Mouse (Mus musculus): ENCODE results near the gene Twsg1.
A peak's percentile ranks its signal among the peaks of the same experiment; 100 is the strongest.

DNA sequence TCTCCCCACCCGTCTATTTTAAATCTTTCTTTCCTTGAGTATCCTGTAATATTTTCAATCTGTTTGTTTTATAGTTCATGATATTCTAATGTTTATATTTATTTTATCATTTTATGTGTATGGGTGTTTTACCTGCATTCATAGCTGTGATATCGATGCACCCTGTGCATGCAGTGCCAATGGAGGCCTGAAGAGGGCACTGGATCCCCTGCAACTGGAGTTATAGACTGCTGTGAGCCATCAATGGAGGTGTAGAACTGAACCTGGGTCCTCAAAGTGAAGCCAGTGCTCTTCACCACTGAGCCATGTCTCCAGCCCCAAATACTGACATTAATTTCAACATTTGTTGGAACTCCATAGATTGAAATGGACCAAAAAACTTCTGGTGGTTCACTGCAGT lies 17.3 kb downstream of the Twsg1 start:
- TF ChIP-seq CTCF (IDR thresholded peaks at IDR 0.05; ENCODE audit: insufficient read depth, low read length): peak; percentile 50
- no peak for TF ChIP-seq POLR2A (IDR thresholded peaks at IDR 0.05; ENCODE audit: borderline replicate concordance, extremely low read depth, low read depth, low read length)

All from lung, adult 2 months (tissue).